Mouse (Mus musculus): ENCODE data around the gene Eml2.
A peak's percentile ranks its signal among the peaks of the same experiment; 100 is the strongest.

Gene Eml2

GRCm38 (mm10) chr7:19229404-19229803 is 53.2 kb downstream of the Eml2 start:
- DNase-seq (ENCODE audit: low read depth, low spot score) = no peak

GRCm38 (mm10) chr7:19230041-19230580 is 53.9 kb downstream of the Eml2 start:
- no peak for DNase-seq (ENCODE audit: low read depth, low spot score)

GRCm38 (mm10) chr7:19230899-19231298 is 54.7 kb downstream of the Eml2 start:
- no peak for DNase-seq (ENCODE audit: low read depth, low spot score)

- DNase-seq (ENCODE audit: low read depth, low spot score) = no peak
Observed at GRCm38 (mm10) chr7:19231849-19232248, 55.6 kb downstream of the Eml2 start.

- DNase-seq (ENCODE audit: low read depth, low spot score) = no peak
Observed at GRCm38 (mm10) chr7:19234652-19235051, 58.4 kb downstream of the Eml2 start.

DNA sequence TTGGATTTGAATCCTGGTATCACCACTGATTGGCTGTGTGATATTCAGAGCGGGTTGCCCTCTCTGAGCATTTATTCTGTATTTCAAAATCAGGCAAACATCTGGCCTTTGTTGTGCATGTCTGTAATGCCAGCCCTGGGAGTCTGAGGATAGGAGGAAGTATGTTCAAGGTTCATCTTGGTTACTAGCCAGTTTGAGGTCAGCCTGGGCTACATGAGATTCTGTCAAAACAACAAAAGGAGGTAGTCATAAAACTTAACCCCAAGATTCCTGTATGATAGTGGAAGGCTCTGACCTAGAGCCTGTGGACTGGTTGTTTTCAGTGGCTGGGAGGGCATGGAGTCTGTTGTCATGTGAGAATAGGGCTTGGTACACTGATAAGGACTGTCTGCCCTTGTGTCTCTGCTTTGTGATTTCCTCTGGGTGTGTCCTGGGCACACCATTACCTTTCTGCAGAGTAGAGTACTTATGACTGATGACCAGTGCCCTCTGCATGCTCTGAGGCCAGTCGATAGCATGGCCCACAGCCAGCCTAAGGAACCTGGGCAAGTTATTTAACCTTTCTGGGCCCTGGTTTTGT is 59.0 kb downstream of the Eml2 start:
- no peak for DNase-seq (ENCODE audit: low read depth, low spot score)

DNA sequence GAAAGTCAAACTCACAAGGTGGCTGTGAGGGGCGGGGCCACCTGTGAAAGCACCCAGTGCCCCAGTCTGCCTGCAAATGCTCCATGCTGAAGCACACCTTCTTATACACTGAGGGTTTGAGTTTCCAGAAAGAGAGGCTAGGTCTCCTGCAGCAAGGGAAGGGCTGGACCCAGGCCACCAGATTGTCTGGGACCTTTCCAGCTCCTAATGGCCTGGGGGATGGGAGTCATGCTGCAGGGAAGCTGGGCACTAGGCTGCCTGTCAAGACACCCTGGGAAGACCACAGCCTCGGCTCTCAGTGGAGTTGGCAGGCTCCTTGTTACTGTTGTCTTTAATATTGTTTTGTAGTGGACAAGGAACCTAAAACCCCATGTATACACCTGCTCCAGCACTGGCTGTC is 60.2 kb downstream of the Eml2 start:
- no peak for DNase-seq (ENCODE audit: low read depth, low spot score)

- DNase-seq (ENCODE audit: low read depth, low spot score) = no peak
Observed at GRCm38 (mm10) chr7:19238344-19238743, 62.1 kb downstream of the Eml2 start.

GRCm38 (mm10) chr7:19239423-19239822 is 63.2 kb downstream of the Eml2 start:
- peak; percentile 93 for DNase-seq (ENCODE audit: low read depth, low spot score)

DNA sequence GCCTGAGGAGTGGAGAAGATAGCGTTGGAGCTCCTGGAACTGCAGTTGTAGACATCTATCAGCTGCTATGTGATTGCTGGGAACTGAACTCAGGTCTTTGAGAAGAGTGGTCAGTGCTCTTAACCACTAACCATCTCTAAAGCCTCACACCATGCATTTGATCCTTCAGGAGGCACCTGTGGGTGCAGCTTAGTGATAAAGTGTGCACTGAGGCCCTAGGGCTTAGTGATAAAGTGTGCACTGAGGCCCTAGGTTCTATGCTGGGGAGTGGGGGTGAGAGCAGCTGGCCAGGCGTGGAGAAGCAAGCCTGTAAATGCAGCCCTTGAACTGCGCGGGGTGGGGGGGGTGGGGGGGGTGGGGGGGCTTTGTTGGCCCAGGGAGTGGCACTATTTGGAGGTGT is 63.8 kb downstream of the Eml2 start:
- no peak for DNase-seq (ENCODE audit: low read depth, low spot score)

GRCm38 (mm10) chr7:19240905-19241463 is 64.8 kb downstream of the Eml2 start:
- no peak for DNase-seq (ENCODE audit: low read depth, low spot score)

DNA sequence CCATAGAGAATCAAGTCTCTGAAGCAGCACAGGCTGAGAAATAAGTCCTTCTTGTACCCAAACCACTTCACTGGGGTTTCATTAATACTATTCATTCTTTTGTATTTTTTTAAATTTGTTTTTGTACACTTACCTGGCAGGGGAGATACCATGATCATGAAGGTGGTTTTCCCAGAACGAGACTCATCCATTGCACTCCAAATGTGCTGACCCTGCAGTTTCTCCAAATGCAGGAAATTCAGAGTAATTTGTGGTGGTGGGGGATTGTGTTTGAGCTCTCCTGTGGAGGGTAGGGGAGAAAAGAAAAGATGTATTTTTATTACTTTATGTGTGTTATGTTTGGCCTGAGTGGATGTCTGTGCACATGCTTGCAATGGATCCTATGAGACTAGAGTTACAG is 65.8 kb downstream of the Eml2 start:
- no peak for DNase-seq (ENCODE audit: low read depth, low spot score)

DNA sequence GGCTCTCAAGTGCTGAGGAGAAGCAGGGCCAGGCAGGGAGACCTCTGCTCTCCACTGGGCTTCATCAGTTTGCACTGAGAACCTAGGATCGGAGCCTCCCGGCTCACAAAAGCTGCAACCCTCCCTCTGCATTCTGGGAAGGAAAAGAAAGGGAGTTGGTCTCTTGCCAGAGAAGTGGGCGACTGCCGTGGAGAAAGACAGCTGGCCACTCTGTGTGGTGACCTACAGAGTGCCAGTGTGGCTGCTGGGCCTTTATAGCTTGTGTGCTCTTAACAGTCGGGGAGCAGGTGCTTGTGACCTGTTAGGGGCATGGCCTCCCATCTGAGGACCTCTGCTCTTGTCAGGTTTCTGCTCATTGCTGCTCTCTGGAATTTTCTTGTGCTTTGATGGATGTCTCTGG is 67.6 kb downstream of the Eml2 start:
- no peak for DNase-seq (ENCODE audit: low read depth, low spot score)

- DNase-seq (ENCODE audit: low read depth, low spot score) = no peak
Observed at GRCm38 (mm10) chr7:19245083-19245482, 68.9 kb downstream of the Eml2 start.

DNA sequence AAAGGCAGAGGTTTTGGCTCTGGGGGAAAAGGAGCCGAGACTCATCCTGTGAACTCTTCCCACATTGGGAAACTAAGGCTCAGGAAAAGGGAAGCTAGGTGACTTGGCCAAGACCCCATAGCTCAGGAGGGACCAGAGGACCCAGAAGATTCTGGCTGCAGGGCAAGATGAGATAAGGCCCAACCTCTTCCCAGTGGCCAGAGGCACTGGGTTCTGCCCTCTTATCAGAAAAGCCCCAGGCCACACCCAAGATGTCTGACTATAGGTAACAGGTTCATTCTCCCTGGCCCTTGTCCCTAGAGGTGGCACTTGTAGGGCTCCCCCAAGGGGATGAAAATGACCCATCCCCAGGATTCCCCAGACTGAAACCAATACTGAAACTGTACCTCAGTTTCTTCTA is 70.6 kb downstream of the Eml2 start:
- DNase-seq (ENCODE audit: low read depth, low spot score) = no peak

GRCm38 (mm10) chr7:19247511-19247910 is 71.3 kb downstream of the Eml2 start:
- no peak for DNase-seq (ENCODE audit: low read depth, low spot score)

DNA sequence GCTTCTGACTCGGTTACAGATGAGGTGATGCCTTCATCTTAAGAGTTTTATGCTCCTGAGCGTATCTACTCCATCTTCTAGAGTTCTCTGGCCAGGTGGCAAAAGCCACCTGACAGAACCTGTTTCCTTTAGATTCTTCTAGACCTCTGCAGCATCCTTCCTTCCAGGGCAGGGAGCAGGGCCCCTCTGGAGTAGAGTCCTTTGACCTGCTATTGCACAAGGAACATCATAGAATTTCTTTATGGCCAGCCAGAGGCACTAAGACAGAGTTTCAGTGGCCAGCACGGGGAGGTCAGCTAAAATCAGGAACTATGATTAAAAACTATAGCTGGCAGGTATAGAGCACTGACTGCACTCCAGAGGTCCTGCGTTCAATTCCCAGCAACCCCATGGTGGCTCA is 75.9 kb downstream of the Eml2 start:
- DNase-seq (ENCODE audit: low read depth, low spot score) = no peak

DNA sequence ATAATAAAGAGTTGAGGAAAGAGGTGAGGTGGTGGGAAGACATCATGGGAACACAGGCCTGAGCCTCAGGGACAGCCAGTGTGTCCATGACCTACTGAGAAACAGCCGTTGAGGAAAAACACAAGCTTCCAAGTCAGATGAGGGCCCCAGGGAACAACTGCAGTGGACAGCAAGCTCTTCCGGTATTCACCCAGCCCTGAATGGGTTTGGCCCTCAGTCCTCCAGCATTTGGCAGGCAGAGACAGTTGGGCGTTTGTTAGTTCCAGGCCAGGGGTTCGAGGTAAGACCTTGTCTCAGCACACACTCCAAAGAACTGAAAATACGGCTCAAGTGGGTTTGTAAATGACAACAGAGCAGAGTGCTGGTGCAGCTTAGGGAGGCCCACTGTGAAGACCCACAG is 77.2 kb downstream of the Eml2 start:
- no peak for DNase-seq (ENCODE audit: low read depth, low spot score)

- peak; percentile 62 for DNase-seq (ENCODE audit: low read depth, low spot score)
Observed at GRCm38 (mm10) chr7:19255395-19255794, 79.2 kb downstream of the Eml2 start.

Data from R1 (cell line).